Mouse (Mus musculus): ENCODE results near the gene Lasp1.

GRCm38 (mm10) chr11:97839441-97840134, 40.8 kb downstream of the Lasp1 start:
- TF ChIP-seq CTCF (IDR thresholded peaks at IDR 0.05; ENCODE audit: extremely low read depth, insufficient read length, insufficient replicate concordance, low read depth, low read length), result no peak
- TF ChIP-seq POLR2A (IDR thresholded peaks at IDR 0.05; ENCODE audit: low read depth, low read length), result no peak

Measured in small intestine, adult 2 months (tissue).